Mouse (Mus musculus) G1E (cell line): Measurements from ENCODE around the gene Wnt3a.

ENCODE experiments used
- CTCF ChIP-seq: IDR thresholded peaks from 2 replicates; pipeline ENCODE4 v1.5.1; 2012; ENCODE audit warnings: low read depth, low read length, inconsistent platforms, mixed read lengths
- GATA2 ChIP-seq: IDR thresholded peaks from 2 replicates; pipeline ENCODE4 v1.6.1; 2012; ENCODE audit warnings: low read depth, low read length, inconsistent platforms, borderline replicate concordance
- TAL1 ChIP-seq: conservative IDR thresholded peaks from 2 replicates; pipeline ENCODE4 v1.6.1; 2012; ENCODE audit warnings: low read depth, low read length, inconsistent platforms, mixed read lengths

DNA sequence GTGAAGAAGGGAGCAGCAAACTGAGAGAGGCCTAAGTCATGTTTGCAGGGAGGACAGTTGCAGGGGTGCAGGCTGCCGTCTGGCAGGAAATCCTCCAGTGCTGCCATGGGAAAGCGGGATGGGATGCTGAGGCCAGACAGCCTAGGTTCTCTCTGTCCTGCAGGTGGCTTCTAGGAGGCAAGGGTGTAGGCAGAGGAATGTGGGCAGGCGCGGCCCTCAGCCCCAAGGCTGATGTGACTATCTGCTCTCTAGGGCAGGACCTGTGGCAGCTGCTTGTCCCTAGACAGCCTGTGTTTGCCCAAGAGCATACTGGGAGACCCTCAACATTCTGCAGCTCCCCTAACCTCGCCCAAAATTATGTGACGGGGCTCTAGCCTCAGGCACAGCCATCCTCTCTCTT lies 23.8 kb downstream of the Wnt3a start:
- TF ChIP-seq CTCF = no peak
- no peak for TF ChIP-seq GATA2
- TF ChIP-seq TAL1 = no peak
